Mouse (Mus musculus) embryonic fibroblast, embryonic 13.5 days (primary cell): Measurements from ENCODE around the gene Rapgefl1.

ENCODE experiments used
- CTCF ChIP-seq: IDR thresholded peaks from 2 replicates; pipeline ENCODE4 v1.5.1; 2011; ENCODE audit warnings: mild to moderate bottlenecking, control low read depth, low read length, moderate library complexity, borderline replicate concordance; ENCODE audit not compliant: insufficient read depth
- POLR2A ChIP-seq: IDR thresholded peaks from 2 replicates; pipeline ENCODE4 v1.6.1; 2011; ENCODE audit warnings: low read depth, mild to moderate bottlenecking, control low read depth, low read length, moderate library complexity

- TF ChIP-seq CTCF, result no peak
- no peak for TF ChIP-seq POLR2A
These were observed 3.3 kb downstream of the Rapgefl1 start for GRCm38 (mm10) chr11:98839897-98840296.
